Mouse (Mus musculus) right cerebral cortex, adult 18-20 months (tissue): ENCODE results near the gene Crtc1.

ENCODE experiments used
- DNase-seq: peaks from one replicate; pipeline ENCODE4 v3.0.0; 2022; ENCODE audit warnings: mixed read lengths

The Crtc1 gene

GRCm38 (mm10) chr8:70461765-70462515 is 22.6 kb upstream of the Crtc1 start:
- DNase-seq = no peak

DNA sequence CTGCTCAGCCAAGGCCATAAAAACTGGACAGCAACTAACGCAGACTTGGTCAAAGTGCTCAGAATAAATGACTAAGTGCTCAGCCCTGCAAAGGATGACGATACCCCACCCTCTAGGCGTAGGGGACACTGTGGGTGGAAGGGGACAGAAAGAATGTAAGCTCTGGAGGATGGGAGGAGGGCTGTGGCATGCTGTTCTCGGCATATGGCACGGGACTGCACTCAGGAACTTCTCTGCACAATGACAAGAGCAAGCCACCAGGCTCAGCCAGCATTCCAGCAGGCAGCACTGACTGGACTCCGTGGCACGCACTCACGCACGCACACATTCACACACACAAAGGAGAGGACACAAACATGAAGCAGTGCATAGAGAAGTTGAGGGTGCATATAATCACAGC is 21.2 kb upstream of the Crtc1 start:
- no peak for DNase-seq

GRCm38 (mm10) chr8:70460199-70460598 is 20.8 kb upstream of the Crtc1 start:
- DNase-seq = no peak

- DNase-seq = no peak
Measured at GRCm38 (mm10) chr8:70459636-70460035, 20.3 kb upstream of the Crtc1 start.

- DNase-seq = no peak
Measured at GRCm38 (mm10) chr8:70458462-70458861, 19.1 kb upstream of the Crtc1 start.

GRCm38 (mm10) chr8:70457882-70458281 is 18.5 kb upstream of the Crtc1 start:
- no peak for DNase-seq

- DNase-seq = no peak
Measured at GRCm38 (mm10) chr8:70456996-70457395, 17.6 kb upstream of the Crtc1 start.

GRCm38 (mm10) chr8:70453852-70454251 is 14.5 kb upstream of the Crtc1 start:
- DNase-seq = peak; percentile 74

GRCm38 (mm10) chr8:70452196-70452966 is 13.0 kb upstream of the Crtc1 start:
- peak; percentile 71 for DNase-seq

- peak; percentile 51 for DNase-seq
Measured at GRCm38 (mm10) chr8:70447639-70448420, 8.5 kb upstream of the Crtc1 start.

GRCm38 (mm10) chr8:70445988-70446387 is 6.6 kb upstream of the Crtc1 start:
- no peak for DNase-seq

DNA sequence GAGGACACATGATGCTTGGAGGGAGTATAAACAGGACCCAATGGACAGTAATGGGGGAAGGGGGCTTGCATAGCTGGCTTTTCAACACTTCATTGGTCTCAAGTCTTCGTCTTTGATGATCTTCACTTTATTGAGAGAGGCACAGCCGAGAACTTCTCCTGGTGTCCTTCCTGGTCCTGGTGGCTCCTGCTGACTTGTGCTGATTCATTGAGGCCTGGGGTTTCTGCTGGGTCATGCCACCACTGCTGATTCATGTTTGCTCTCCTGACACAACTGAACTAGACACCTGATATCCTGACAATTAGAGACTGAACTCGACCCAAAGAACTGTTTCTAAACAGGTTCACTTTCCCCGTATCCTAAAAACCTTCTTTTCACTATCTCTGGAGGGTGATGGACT is 3.9 kb upstream of the Crtc1 start:
- no peak for DNase-seq

DNA sequence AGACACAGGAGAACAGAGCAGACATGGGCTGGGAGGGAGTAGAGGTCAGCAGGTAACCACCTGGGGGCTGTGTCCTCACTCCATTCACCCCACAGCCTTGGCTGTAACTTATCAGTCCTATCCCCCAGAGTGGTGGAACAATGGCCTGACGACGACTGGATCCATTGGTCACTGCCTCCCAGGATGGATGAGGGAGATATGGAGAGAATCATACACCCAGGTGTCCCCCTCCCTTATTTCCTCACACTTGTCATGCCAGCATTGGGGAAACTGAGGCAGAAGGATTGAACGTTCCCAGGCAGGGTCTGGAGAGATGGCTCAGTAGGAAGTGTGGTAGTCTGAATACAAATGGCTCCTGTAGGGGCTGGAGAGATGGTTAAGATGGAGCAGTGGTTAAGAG is 2.2 kb upstream of the Crtc1 start:
- DNase-seq = no peak

DNA sequence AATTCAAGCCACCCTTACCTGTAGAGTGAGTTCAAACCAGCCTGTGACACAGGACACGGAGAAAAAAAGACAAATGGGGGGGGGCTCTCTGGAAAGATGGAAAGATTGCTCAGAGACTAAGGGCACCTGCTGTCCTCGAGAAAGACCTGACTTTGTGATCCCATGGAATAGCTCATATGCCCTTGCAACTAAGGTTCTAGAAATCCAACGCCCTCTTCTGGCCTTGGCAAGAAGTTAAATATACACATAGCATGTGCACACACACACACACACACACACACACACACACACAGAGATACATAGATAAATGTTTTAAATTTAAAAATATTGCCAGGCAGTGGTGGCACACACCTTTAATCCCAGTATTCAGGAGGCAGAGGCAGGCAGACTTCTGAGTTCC is 867 bp upstream of the Crtc1 start:
- DNase-seq = no peak

- DNase-seq = no peak
Measured at GRCm38 (mm10) chr8:70439848-70440179, 435 bp upstream of the Crtc1 start.

- no peak for DNase-seq
Measured at GRCm38 (mm10) chr8:70438423-70438822, 956 bp downstream of the Crtc1 start.

- DNase-seq = no peak
Measured at GRCm38 (mm10) chr8:70435156-70435555, 4.2 kb downstream of the Crtc1 start.

DNA sequence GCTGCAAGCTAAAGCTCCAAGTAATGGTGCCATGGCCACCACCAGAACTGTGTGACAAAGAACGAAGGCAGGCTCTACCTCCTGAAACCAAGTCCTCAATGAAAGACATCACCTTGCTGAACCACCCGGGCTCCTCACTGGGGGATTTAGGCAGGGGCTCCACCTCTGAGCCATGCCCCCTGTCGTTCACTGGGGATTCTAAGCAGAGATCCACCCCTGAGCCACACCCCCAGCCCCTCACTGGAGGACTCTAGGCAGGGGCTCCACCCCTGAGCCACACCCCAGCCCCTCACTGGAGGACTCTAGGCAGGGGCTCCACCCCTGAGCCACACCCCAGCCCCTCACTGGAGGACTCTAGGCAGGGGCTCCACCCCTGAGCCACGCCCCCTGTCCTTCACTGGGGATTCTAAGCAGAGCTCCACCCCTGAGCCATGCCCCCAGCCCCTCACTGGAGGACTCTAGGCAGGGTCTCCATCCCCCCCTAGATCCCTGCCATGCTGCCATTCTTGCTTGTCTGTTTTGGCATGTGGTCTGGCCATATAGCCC is 6.3 kb downstream of the Crtc1 start:
- DNase-seq = no peak

DNA sequence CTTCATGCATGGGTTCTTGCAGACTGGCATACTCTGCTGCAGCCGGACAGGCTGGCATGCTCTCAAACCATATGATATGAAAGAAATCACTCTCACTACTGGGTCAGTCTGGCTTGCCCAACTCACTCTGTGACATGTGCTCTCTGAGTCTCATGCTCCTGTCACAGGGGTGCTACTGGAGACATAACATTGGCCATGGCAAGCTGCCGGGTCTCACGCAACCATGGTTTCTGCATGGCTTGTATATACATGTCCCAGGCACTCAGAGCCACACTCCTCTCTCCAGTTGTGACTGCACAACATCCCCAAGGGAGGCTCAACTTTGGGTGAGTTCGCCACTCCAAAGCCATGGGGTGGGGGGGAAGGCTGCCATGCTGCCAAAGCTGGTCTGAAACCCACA is 8.2 kb downstream of the Crtc1 start:
- DNase-seq = no peak

- DNase-seq = no peak
Measured at GRCm38 (mm10) chr8:70426300-70426907, 13.0 kb downstream of the Crtc1 start.

- DNase-seq = no peak
Measured at GRCm38 (mm10) chr8:70422722-70423121, 16.7 kb downstream of the Crtc1 start.

- DNase-seq = no peak
Measured at GRCm38 (mm10) chr8:70421349-70422104, 17.9 kb downstream of the Crtc1 start.
